Mouse (Mus musculus) c-Kit-positive CD71-positive TER-119-negative erythroid progenitor cells, embryonic 14.5 days (primary cell): ENCODE data around the gene Gorasp1.

Experiments used
- DNase-seq: peaks from one replicate; pipeline ENCODE4 v3.0.0-alpha.2; 2013; ENCODE audit warnings: low read depth

Gene Gorasp1

DNA sequence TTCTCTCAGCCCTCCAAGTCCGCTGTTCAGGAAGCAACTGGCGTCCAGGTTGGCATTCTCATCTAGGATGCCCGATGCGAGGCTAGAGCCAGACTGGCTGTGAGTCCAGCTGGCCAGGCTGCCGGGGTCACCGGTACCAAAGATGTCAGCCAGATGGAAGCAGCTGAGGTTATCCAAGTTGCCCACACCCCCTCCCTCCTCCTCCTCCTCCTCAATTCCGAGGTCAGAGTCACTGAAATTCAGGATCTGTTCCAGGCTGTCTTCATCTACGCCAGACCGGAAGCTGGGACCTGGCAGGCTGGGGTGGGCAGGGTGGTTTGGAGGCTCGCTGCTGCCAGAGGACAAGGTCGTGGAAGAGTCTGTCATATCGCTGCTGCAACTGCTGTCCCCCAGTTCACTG, 35.2 kb upstream of the Gorasp1 start:
- DNase-seq, result no peak

DNA sequence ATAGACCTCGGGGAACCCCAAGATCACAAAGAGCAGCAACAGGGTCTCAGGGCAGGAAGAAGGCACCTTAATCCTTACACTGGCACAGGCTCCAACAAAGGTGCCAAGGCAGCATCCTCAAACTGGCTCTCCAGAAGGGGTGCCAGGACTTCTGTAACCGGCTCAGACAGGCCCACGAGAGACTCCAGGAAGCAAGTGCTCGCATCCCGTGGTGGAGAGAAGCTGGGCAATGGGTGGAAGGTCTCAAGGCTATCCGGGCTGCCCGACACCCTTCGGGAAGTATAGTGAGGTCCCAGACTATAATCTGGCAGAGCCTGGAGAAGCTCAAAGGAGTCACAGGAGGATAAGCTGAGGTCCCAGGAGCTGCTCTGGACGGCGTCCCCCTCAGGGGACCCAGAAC, 34.8 kb upstream of the Gorasp1 start:
- no peak for DNase-seq

- DNase-seq, result no peak
Measured at GRCm38 (mm10) chr9:119970763-119971656, 33.6 kb upstream of the Gorasp1 start.

- no peak for DNase-seq
Measured at GRCm38 (mm10) chr9:119970221-119970620, 32.9 kb upstream of the Gorasp1 start.

- no peak for DNase-seq
Measured at GRCm38 (mm10) chr9:119969811-119970210, 32.4 kb upstream of the Gorasp1 start.

GRCm38 (mm10) chr9:119966221-119966910, 29.0 kb upstream of the Gorasp1 start:
- no peak for DNase-seq

GRCm38 (mm10) chr9:119965186-119965585, 27.8 kb upstream of the Gorasp1 start:
- no peak for DNase-seq

DNA sequence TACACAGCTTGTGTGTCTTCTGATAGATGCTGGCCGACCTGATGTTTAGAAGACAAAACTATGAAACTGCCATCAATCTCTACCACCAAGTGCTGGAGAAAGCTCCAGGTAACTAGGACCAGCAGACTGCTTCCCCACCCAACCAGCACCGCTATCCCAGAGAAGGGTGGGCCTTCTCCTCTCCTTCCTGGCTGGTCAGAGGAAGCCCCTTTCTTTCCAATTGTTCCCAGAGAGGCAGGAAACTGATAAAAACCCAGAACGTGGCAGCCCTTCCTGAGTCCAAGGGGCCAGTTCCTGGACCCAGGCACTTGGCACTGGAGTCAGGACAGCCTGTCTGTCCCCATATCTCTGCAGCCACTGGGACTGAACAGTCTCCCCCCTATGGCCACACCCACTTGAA, 26.8 kb upstream of the Gorasp1 start:
- DNase-seq, result no peak

GRCm38 (mm10) chr9:119962987-119963667, 25.8 kb upstream of the Gorasp1 start:
- no peak for DNase-seq

GRCm38 (mm10) chr9:119962216-119962615, 24.9 kb upstream of the Gorasp1 start:
- no peak for DNase-seq

DNA sequence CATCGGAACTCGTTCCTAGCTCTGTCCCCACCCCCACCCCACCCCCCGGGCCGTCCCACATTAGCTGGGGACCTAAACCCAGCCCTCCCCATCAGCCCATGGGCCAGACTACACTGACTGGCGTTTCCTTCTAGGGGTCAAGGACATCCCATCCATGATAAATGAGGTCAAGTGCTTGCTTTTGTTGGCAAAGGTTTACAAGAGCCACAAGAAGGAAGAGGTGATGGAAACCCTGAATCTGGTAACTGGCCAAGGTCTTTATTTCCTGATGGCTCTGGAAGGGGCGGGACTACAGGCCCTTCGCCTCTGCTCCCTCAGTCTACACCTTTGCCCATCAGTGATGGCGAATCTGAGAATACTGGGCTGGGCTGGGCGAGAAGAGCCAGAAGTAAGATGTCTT, 21.5 kb upstream of the Gorasp1 start:
- no peak for DNase-seq

GRCm38 (mm10) chr9:119951388-119951787, 14.0 kb upstream of the Gorasp1 start:
- DNase-seq, result no peak

DNA sequence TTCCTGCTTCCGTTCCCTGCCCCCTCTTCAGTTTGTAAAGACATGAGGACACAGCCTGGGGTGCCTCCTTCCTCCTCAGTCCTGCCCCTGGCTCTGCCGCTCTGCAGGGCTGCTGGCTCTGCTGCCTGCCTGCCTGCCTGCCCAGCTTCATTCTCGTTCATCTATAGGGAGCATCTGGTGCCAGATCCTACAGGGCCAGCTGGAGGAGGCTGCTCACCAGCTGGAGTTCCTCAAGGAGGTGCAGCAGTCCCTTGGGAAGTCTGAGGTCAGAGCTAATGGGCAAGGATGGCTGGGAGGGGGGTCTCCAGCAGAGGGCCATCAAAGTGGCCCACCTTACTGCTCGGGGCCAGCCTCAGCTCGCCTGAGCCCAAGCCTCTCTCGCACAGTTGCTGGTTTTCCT, 13.1 kb upstream of the Gorasp1 start:
- no peak for DNase-seq

DNA sequence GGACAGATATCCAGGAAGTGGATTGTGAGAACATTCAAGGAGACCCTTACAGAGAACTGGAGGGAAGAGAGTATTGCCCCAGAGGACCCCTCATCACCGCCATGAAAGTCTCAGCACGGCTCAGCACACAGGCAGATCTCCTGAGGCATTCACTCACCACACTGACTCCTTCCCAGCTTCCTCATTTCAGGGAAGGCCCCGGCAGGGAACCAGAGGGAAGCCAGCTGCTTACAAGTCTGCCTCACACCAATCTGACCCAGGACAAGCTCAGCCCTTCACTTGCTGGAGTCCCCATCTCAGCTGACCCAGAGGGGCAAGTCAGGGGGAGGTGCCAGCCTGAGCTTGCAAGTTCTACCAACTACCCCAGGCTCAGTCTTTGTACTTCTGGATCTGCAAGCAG, 11.4 kb upstream of the Gorasp1 start:
- DNase-seq, result no peak

DNA sequence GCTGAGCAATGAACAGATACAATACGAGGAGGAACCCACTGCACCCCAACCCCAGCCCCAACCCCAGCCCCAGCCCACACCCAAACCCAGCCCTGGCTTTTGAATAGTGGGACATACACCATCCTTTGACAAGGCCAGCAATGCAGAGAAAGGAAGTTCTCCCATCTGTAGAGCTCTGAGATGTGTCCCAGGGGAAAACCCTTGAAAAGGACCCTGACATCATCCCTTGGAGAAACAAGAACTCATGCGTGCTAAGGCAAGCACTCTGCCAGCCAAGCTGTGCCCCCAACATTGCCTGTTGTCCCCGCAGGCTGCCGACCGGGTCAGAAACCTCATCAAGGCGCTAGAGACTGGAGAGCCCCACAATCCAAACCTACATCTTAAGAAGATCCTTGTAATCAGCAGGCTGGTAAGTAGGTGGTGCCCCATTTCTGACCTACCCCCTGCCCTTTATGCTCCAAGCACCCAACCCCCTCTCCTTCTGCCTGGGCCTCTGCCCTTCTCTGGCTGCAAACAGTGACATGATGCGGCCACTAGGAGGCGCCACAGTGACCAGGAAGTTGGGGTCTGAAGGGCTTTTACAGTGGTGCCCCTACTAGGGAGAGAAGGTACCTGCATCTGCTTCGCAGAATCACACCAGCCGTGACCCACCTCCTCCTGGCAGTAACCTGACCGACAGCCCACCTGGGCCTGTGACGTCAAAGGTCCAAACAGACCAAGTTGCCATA, 8.0 kb upstream of the Gorasp1 start:
- DNase-seq, result peak; percentile 24

DNA sequence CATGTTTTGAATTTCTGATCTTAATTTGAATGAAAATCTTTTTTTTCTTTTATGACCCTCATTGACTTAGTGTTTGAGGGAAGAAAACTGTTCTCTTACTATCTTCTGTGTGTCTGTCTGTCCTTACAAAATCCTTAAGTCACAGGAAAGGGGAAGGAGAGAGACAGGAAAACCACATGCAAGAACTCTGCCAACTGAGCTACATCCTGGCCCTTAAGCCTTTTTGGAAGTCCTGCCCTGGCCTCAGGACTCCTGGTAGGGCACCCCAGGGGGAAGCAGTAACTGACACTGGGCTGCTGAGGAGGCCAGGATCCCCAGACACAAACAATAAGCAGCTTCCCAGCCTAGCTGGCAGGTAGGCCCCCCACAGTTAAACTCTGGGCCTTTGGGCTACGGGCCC, 6.0 kb upstream of the Gorasp1 start:
- no peak for DNase-seq

DNA sequence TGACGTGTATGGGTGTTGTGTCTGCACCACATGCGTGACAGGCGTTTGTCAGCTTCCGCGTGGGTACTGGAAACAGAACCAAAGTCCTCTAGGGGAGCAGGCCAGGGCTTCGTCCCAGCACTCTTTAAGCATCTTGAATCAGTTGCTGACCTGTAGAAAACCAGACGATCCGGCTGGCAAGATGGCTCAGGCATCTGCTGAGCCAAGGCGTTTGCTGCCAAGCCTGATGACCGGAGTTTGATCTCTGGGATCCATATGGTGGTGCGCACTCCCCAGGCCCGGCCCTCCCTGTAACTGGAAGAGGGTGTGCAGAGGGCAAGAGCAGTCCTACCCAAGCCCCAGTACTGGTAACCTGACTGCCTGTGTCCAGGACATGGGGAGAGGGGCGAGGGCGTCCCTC, 4.5 kb upstream of the Gorasp1 start:
- DNase-seq, result no peak

DNA sequence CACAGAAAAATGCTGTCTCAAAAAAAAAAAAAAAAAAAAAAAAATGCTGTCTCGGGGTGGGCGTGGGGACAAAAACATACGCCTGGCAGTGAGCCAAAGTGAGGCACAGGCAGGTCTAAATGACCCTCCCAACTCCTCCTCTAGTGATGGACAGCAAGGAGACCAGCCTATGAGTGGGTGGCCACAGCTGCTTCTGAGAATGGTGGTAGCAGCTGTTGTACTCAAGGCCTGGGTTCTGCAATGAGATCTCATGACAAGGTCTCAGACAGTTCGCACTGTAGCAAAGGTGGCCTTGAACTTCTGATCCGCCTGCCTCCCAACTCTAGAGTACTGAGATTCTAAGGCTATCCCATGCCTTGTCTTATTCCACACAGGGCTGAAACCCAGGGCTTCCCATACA, 4.0 kb upstream of the Gorasp1 start:
- no peak for DNase-seq

DNA sequence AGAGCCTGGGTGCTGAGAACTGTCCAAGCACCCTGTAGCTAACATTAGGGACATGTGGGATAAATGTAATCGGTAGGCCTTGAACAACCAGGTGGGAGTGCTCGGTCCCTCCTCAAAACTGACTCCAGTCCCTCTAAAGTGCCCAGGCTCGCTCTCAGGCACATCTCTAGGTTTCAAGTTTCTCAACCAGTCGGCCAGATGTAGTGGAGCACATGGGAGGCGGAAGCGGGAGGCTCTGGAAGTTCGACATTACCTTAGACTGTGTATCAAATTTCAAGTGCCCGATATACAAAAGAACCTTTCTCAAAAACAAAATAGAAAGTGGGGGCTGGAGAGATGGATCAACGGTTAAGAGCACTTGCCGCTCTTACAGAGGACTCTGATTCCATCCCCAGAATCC, 2.3 kb upstream of the Gorasp1 start:
- no peak for DNase-seq

GRCm38 (mm10) chr9:119938496-119938895, 1.1 kb upstream of the Gorasp1 start:
- no peak for DNase-seq

DNA sequence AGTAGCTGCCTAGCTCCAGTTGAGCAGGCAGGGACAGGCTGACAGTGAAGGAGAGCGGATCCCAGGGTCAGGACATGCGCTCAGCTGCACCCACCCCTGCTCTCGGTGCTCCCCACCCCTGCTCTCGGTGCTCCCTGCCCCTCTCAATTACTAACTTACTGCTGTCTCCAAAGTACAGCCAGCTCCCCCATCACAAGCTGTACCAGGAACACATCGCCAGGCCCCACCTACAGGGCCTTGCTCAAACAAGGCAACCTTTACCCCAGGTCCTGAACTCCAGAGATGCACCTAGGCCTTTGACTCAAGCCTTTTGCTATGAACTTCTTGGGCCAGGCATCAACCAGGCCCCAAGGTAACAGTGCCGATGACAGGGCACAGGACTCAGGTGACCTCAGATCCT, 3.7 kb downstream of the Gorasp1 start:
- no peak for DNase-seq

- DNase-seq, result no peak
Measured at GRCm38 (mm10) chr9:119932358-119932757, 5.0 kb downstream of the Gorasp1 start.
